Mouse (Mus musculus) lung, postnatal 0 days (tissue): ENCODE results near the gene Tmem95. TPM values are rescaled to one million over a fixed set of nuclear protein-coding genes. Genes with fewer than 3 reads are reported as not detected.

ENCODE experiments used
- ATAC-seq: fragments of 200-750 bp; cut with Nextera tagmentation; 2 replicates; pipeline ENCODE4 v1.8.0; 2017; ENCODE audit warnings: moderate library complexity
- DNase-seq: peaks from one replicate; pipeline ENCODE4 v3.0.0-alpha.2; 2016; ENCODE audit warnings: low spot score
- H3K27ac ChIP-seq: fragments of 300-500 bp; sonication (generic); 2 replicates; pipeline ENCODE4 v1.5.1; 2014; ENCODE audit warnings: antibody characterized with exemption, mild to moderate bottlenecking, low read length, mixed read lengths
- H3K27me3 ChIP-seq: fragments of 300-500 bp; sonication (generic); replicated peaks from 2 replicates; pipeline ENCODE4 v1.6.1; 2014; ENCODE audit warnings: low read length, mixed read lengths; ENCODE audit not compliant: insufficient read depth
- H3K36me3 ChIP-seq: fragments of 300-500 bp; sonication (generic); 2 replicates; pipeline ENCODE4 v1.6.1; 2014; ENCODE audit warnings: low read length, mixed read lengths; ENCODE audit not compliant: insufficient read depth
- H3K4me1 ChIP-seq: fragments of 300-500 bp; sonication (generic); 2 replicates; pipeline ENCODE4 v1.6.1; 2014; ENCODE audit warnings: antibody characterized with exemption, low read depth, low read length, mixed read lengths; ENCODE audit not compliant: insufficient read depth
- H3K4me2 ChIP-seq: fragments of 300-500 bp; sonication (generic); replicated peaks from 2 replicates; pipeline ENCODE4 v1.6.1; 2014; ENCODE audit warnings: low read depth, mild to moderate bottlenecking, low read length, moderate library complexity, mixed read lengths
- H3K4me3 ChIP-seq: fragments of 300-500 bp; sonication (generic); 2 replicates; pipeline ENCODE4 v1.5.1; 2014; ENCODE audit warnings: low read depth, low read length
- H3K9ac ChIP-seq: fragments of 300-500 bp; sonication (generic); replicated peaks from 2 replicates; pipeline ENCODE4 v1.6.1; 2014; ENCODE audit warnings: low read depth, mild to moderate bottlenecking
- H3K9me3 ChIP-seq: fragments of 300-500 bp; sonication (generic); 2 replicates; pipeline ENCODE4 v1.6.1; 2016; ENCODE audit warnings: low read length, mixed read lengths
- CTCF ChIP-seq: IDR thresholded peaks from 2 replicates; pipeline ENCODE4 v1.5.1; 2016; ENCODE audit warnings: antibody characterized with exemption, mild to moderate bottlenecking
- EP300 ChIP-seq: IDR thresholded peaks from 2 replicates; pipeline ENCODE4 v1.6.1; 2016; ENCODE audit warnings: antibody characterized with exemption, mild to moderate bottlenecking, control low read depth
- WGBS: fragments of 180-500 bp; shearing (Covaris S2); extraction: QIAGEN DNeasy Blood & Tissue Kit; methylation state at CpG from one replicate; pipeline ENCODE4 v1.1.7; 2014; 5-methylcytosine and 5-hydroxymethylcytosine counted together
- polyA plus RNA-seq: library from polyadenylated mRNA; unstranded; fragments of >200 nt; fragmentation: Nextera tagmentation; extraction: Ambion mirVana; gene quantifications from 2 replicates; pipeline ENCODE4 v1.2.1, GENCODE M21; 2015

The Tmem95 gene
- polyA plus RNA-seq, 1 experiment from 2014 or later, result not detected

GRCm38 (mm10) chr11:69846738-69847688 is 30.8 kb downstream of the Tmem95 start:
- peak; percentile 67 for DNase-seq
- H3K9ac ChIP-seq, result peak overlapping the region; percentile 72
- H3K36me3 ChIP-seq, result peaks cover 24% of the 10 kb centered on the region
- peak overlapping the region; percentile 81 for H3K4me2 ChIP-seq
- TF ChIP-seq EP300 (no peak), CTCF (no peak)
- WGBS, result 8% methylated on average over 37 of the region's 37 CpGs
- peak overlapping the region; percentile 92 for H3K27ac ChIP-seq
- H3K9me3 ChIP-seq, result no peaks in the 10 kb centered on the region
- H3K4me1 ChIP-seq, result peaks cover 15% of the 10 kb centered on the region; the same call in 1 of the 2 replicates
- no peaks in the 10 kb centered on the region for H3K27me3 ChIP-seq
- peak; percentile 44 for ATAC-seq
- peak overlapping the region; percentile 82 for H3K4me3 ChIP-seq

DNA sequence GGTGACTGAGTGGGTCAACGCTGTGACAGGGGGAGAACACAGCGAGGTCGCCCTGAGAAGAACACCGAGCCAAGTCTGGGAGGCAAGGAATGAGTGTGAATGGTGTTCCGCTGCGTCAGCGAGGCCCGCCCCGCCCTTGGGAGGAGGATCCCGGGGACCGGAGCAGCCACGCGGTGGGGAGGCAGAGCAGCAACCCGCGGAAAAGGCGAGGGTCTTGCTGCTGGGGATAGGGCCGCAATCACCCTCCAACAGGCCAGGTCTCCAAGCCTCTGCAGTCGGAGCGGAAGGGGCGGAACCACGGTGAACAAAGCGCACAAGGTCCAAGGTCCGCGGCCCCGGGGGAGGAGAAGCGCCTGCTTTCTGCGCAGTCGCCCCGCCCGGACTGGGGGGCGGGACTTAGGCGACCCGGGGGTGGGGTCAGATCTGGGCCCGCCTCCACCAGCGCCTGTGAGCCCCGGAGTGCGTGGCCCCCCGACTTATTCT is 31.6 kb downstream of the Tmem95 start, which contains the start of gene Plscr3:
Gene Plscr3 (plus strand): TSS at position 179 of the 483 bp plus-strand sequence.
- WGBS, result 2% methylated on average over 24 of the region's 38 CpGs
- peak; percentile 95 for ATAC-seq
- peak; percentile 96 for DNase-seq
- Histone ChIP-seq H3K27me3 (no peaks in the 10 kb centered on the region), H3K9ac (peak within 1 kb of the TSS; percentile 72), H3K4me3 (peak within 1 kb of the TSS; percentile 82), H3K9me3 (no peaks in the 10 kb centered on the region), H3K4me2 (peak within 1 kb of the TSS; percentile 81), H3K4me1 (peaks cover 15% of the 10 kb centered on the region; the same call in 1 of the 2 replicates), H3K36me3 (peaks cover 18% of the 10 kb centered on the region), H3K27ac (peak within 1 kb of the TSS; percentile 92)
- no peak for TF ChIP-seq EP300
- TF ChIP-seq CTCF, result peak; percentile 22

DNA sequence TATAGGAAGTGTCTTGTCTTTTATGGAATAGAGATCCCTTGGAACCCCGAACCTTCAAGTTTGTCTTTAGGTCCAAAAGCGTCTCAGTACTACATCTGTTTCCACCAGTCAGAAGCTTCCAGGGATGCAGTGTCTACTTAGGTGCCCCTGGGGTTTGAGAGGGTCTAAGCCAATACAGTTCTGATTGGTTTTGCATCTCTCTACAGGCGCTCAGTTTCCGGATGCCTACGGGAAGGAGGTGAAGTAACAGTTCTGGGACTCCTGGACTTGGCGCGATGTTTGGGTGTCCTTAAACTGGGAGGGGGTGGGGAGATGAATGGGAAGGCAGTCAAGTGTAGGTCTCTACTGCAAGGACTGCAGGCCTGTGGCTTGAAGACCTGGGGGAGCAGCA is 39.1 kb downstream of the Tmem95 start:
- Histone ChIP-seq H3K4me1 (peaks cover 11% of the 10 kb centered on the region), H3K36me3 (no peaks in the 10 kb centered on the region), H3K9ac (peak overlapping the region; percentile 69), H3K27me3 (0 out of 2 replicates have a peak, but pooled peaks cover 5% of the 10 kb centered on the region), H3K9me3 (no peaks in the 10 kb centered on the region), H3K4me3 (peak overlapping the region; percentile 55), H3K27ac (peak overlapping the region; percentile 90), H3K4me2 (peak overlapping the region; percentile 94)
- peak; percentile 67 for DNase-seq
- ATAC-seq, result no peak
- WGBS, result 0% methylated on average over 7 of the region's 7 CpGs
- TF ChIP-seq CTCF, result no peak
- TF ChIP-seq EP300, result no peak

- Histone ChIP-seq H3K27me3 (0 out of 2 replicates have a peak, but pooled peaks cover 5% of the 10 kb centered on the region), H3K27ac (peak within 1 kb of the TSS; percentile 90), H3K9me3 (no peaks in the 10 kb centered on the region), H3K4me2 (peak within 1 kb of the TSS; percentile 94), H3K9ac (peak within 1 kb of the TSS; percentile 69), H3K36me3 (no peaks in the 10 kb centered on the region), H3K4me1 (peaks cover 11% of the 10 kb centered on the region), H3K4me3 (peak within 1 kb of the TSS; percentile 55)
- WGBS, result under 1% methylated on average over 34 of the region's 34 CpGs
- ATAC-seq, result peak; percentile 94
- TF ChIP-seq CTCF (no peak), EP300 (peak; percentile 86)
- peak; percentile 100 for DNase-seq
These were observed 39.7 kb downstream of the Tmem95 start, which contains the start of gene Tmem256 for GRCm38 (mm10) chr11:69837952-69838713. Tmem256 (plus strand) TSS chr11:69838514.

- Histone ChIP-seq H3K9ac (peak within 1 kb of the TSS; percentile 69), H3K4me2 (peak within 1 kb of the TSS; percentile 94), H3K9me3 (no peaks in the 10 kb centered on the region), H3K4me1 (peaks cover 11% of the 10 kb centered on the region), H3K4me3 (peak within 1 kb of the TSS; percentile 55), H3K36me3 (no peaks in the 10 kb centered on the region), H3K27ac (peak within 1 kb of the TSS; percentile 90), H3K27me3 (0 out of 2 replicates have a peak, but pooled peaks cover 5% of the 10 kb centered on the region)
- ATAC-seq (peak; percentile 70), DNase-seq (no peak)
- TF ChIP-seq EP300 (no peak), CTCF (peak; percentile 51)
- under 1% methylated on average over 30 of the region's 32 CpGs for WGBS
These were observed 40.2 kb downstream of the Tmem95 start, which contains the start of gene Nlgn2 for GRCm38 (mm10) chr11:69837604-69837951. Nlgn2 (minus strand) TSS chr11:69837784.
